Mouse (Mus musculus) hindbrain, embryonic 15.5 days (tissue): ENCODE measurements at regions not wholly inside any gene's neighbourhood (a gene's known extent, or its start where the extent isn't known, plus 50 kb on each side); places are given as distances from the start of the nearest gene placed in this dataset.

Experiments used
- ATAC-seq: fragments of 200-750 bp; cut with Nextera tagmentation; 2 replicates; pipeline ENCODE4 v1.8.0; 2017; ENCODE audit warnings: low read depth, moderate number of reproducible peaks, moderate TSS enrichment; ENCODE audit not compliant: low FRiP score
- H3K27ac ChIP-seq: fragments of 300-500 bp; sonication (generic); replicated peaks from 2 replicates; pipeline ENCODE4 v1.5.1; 2015; ENCODE audit warnings: mild to moderate bottlenecking, inconsistent platforms
- H3K27me3 ChIP-seq: fragments of 300-500 bp; sonication (generic); 2 replicates; pipeline ENCODE4 v1.6.1; 2015; ENCODE audit warnings: control low read depth, inconsistent platforms
- H3K36me3 ChIP-seq: fragments of 300-500 bp; sonication (generic); 2 replicates; pipeline ENCODE4 v1.6.1; 2015; ENCODE audit warnings: control low read depth, inconsistent platforms
- H3K4me1 ChIP-seq: fragments of 300-500 bp; sonication (generic); replicated peaks from 2 replicates; pipeline ENCODE4 v1.6.1; 2015; ENCODE audit warnings: control low read depth, inconsistent platforms
- H3K4me2 ChIP-seq: fragments of 300-500 bp; sonication (generic); 2 replicates; pipeline ENCODE4 v1.6.1; 2015; ENCODE audit warnings: moderate library complexity, mild to moderate bottlenecking, inconsistent platforms
- H3K4me3 ChIP-seq: fragments of 300-500 bp; sonication (generic); 2 replicates; pipeline ENCODE4 v1.5.1; 2015; ENCODE audit warnings: mild to moderate bottlenecking, inconsistent platforms
- H3K9ac ChIP-seq: fragments of 300-500 bp; sonication (generic); 2 replicates; pipeline ENCODE4 v1.6.1; 2015; ENCODE audit warnings: inconsistent platforms
- H3K9me3 ChIP-seq: fragments of 300-500 bp; sonication (generic); 2 replicates; pipeline ENCODE4 v1.6.1; 2016; ENCODE audit warnings: control low read depth, inconsistent platforms
- WGBS: fragments of 180-500 bp; shearing (Covaris S2); methylation state at CpG from one replicate; pipeline ENCODE4 v1.1.7; 2015; 5-methylcytosine and 5-hydroxymethylcytosine counted together

DNA sequence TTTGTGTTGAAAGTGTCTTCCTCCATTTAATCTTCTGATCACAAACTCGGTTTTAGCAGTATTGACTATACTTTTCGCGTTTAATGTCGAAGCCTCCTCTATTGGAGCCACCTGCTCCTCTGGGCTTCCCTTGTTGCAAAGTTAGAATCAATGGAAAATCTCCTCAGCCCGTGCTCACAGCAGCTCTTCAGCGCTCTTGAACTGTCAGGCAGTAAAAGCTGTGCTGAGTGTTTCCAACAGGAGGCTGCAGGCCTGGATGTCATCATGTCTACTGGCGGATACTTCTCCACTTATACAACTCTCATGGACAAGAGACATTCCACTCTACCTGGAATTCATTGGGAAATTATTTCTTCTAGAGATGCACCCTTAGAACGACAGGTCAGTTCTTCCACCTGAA is 380.4 kb upstream of the Crim1 start:
- H3K27me3 ChIP-seq: no peaks in the 10 kb centered on the region
- no peak for ATAC-seq
- H3K4me2 ChIP-seq: no peak overlapping the region
- H3K9ac ChIP-seq: no peak overlapping the region
- H3K36me3 ChIP-seq: no peaks in the 10 kb centered on the region
- no peak overlapping the region for H3K27ac ChIP-seq
- no peaks in the 10 kb centered on the region for H3K4me1 ChIP-seq
- H3K4me3 ChIP-seq: no peak overlapping the region
- 83% methylated on average over 8 of the region's 8 CpGs for WGBS
- H3K9me3 ChIP-seq: no peaks in the 10 kb centered on the region

DNA sequence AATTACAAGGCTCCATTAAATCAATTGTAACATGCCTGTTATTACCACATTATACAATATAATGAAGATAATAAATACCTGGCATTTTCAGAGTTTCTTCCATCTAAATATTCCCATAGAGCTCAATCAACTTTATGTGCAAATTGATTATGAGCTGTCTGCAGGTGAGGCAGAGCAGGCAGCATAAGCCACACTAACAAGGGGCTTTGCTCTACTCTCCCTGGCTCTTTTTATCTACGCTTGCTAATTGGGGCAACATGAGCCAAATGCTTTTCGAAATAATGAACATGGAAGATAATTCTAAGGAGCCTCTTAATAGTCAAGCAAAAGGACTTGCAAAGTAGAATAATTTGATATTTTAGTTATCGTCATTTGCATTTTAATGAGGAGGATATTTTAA is 356.1 kb upstream of the Crim1 start:
- no peak for ATAC-seq
- no peaks in the 10 kb centered on the region for H3K9me3 ChIP-seq
- H3K9ac ChIP-seq: no peak overlapping the region
- no peaks in the 10 kb centered on the region for H3K27me3 ChIP-seq
- WGBS: 76% methylated on average over 3 of the region's 3 CpGs
- no peaks in the 10 kb centered on the region for H3K4me1 ChIP-seq
- no peak overlapping the region for H3K27ac ChIP-seq
- no peaks in the 10 kb centered on the region for H3K36me3 ChIP-seq
- H3K4me3 ChIP-seq: no peak overlapping the region
- H3K4me2 ChIP-seq: no peak overlapping the region

DNA sequence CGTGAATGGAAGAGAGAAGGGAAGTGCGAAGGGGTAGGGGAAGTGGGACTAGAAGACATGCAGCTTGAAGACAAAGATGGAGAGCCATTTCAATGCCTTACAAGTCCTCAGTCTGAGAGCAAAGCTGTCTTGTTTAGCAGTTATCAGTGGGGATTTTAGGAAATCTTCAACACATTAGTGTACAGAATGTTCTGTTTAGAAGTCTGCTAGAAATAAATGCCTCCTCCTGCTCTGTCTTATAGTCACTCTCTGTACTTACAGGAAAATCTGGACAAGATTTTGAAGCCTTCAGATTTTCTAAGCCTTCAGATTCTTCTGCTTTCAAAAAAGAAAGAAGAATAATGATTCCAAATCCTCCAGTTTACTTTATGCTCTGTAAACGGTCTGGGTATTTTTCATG is 325.6 kb upstream of the Crim1 start:
- no peak overlapping the region for H3K9ac ChIP-seq
- WGBS: 89% methylated on average over 3 of the region's 3 CpGs
- H3K4me3 ChIP-seq: no peak overlapping the region
- H3K27me3 ChIP-seq: no peaks in the 10 kb centered on the region
- no peaks in the 10 kb centered on the region for H3K4me1 ChIP-seq
- no peaks in the 10 kb centered on the region for H3K9me3 ChIP-seq
- H3K36me3 ChIP-seq: no peaks in the 10 kb centered on the region
- H3K4me2 ChIP-seq: no peak overlapping the region
- H3K27ac ChIP-seq: no peak overlapping the region
- no peak for ATAC-seq

DNA sequence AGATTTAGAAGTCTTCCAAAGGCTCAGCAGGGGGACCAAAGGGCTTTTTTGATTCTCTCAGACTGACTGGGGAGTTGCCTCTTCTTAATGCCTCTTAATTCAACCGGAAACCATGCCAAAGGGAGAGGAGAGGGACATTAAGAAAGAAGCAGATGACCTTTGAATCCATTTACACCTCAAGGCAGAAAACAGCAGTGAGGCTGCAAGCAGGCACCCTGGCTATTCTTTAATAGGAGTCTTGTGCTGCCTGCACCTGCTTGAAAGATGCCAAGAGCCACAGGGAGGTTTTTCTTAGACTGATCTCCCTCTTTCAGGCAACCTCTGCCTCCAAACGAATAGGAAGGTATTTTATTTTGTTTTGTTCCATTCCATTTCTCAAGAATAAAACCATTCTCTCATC is 323.0 kb upstream of the Crim1 start:
- ATAC-seq: no peak
- H3K4me1 ChIP-seq: no peaks in the 10 kb centered on the region
- no peak overlapping the region for H3K9ac ChIP-seq
- no peaks in the 10 kb centered on the region for H3K9me3 ChIP-seq
- H3K4me3 ChIP-seq: no peak overlapping the region
- H3K36me3 ChIP-seq: no peaks in the 10 kb centered on the region
- H3K27me3 ChIP-seq: no peaks in the 10 kb centered on the region
- WGBS: 16% methylated on average over 2 of the region's 2 CpGs
- no peak overlapping the region for H3K4me2 ChIP-seq
- no peak overlapping the region for H3K27ac ChIP-seq

DNA sequence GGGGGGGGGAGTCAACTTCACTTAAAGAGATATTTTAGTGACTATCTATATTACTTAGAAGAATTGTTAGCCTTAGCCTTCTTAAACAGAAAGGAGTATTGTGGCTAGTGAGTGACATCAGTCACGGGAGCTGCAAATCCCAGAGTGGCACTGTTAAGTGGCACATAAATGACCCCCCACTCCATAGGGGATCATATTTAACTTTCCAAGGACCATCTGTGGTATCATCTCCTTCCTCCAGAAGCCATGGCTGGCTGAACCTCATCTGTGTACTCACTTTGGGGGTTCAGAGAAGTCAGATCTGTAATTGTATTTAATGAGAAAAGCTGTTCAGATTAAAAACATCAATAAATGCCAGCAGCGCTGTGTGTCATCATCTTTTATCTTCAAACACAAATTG is 314.9 kb upstream of the Crim1 start:
- no peaks in the 10 kb centered on the region for H3K36me3 ChIP-seq
- no peak for ATAC-seq

DNA sequence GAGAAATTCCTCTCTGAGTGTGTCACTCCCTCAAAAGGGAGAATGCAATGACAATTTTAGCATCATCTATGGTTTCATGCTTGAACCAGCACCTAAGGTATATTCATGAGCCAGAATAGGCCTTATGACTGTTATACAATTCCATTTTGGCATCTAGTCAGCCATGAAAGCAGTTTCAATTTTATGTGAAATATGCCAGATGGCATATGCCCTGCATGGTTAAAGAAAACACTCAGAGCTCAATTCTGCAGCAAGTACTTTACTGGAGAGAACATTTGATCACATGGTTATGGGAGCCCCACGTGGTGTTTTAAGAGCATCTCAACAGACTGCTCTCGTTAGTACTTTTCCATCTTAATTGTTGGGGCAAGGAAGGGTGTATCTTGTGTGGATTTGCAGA is 310.9 kb upstream of the Crim1 start:
- ATAC-seq: no peak
- H3K9me3 ChIP-seq: no peaks in the 10 kb centered on the region
- no peaks in the 10 kb centered on the region for H3K36me3 ChIP-seq
- no peaks in the 10 kb centered on the region for H3K27me3 ChIP-seq
- no peaks in the 10 kb centered on the region for H3K4me1 ChIP-seq
- 52% methylated on average over 2 of the region's 2 CpGs for WGBS
- H3K9ac ChIP-seq: no peak overlapping the region
- no peak overlapping the region for H3K4me2 ChIP-seq
- no peak overlapping the region for H3K27ac ChIP-seq
- no peak overlapping the region for H3K4me3 ChIP-seq

More for the DNA sequence above, 314.9 kb upstream of the Crim1 start:
- no peak overlapping the region for H3K27ac ChIP-seq
- H3K9me3 ChIP-seq: no peaks in the 10 kb centered on the region
- no peaks in the 10 kb centered on the region for H3K4me1 ChIP-seq
- H3K4me3 ChIP-seq: no peak overlapping the region
- no peak overlapping the region for H3K9ac ChIP-seq
- H3K27me3 ChIP-seq: no peaks in the 10 kb centered on the region
- 51% methylated on average over 2 of the region's 2 CpGs for WGBS
- H3K4me2 ChIP-seq: no peak overlapping the region

DNA sequence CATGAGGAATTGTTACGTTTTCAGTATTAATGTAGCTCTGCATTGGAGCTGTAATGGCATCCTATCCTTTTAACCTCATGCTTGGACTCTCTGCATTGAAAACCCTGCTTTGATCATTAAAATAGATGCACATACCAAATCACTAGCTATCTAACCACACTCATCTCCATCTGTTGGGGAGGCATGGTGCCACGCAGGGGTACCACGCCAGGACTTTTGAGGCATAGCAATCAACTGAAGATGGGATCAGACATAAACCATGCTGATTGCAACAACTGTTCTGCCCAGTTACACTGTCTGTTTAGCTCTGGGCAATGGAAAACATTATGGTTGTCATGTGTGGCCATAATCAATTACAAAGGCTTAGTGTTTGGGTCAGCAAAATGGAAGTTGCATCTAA is 295.6 kb upstream of the Crim1 start:
- Histone ChIP-seq H3K36me3 (no peaks in the 10 kb centered on the region), H3K4me3 (no peak overlapping the region), H3K4me1 (no peaks in the 10 kb centered on the region), H3K27ac (no peak overlapping the region), H3K9ac (no peak overlapping the region), H3K9me3 (no peaks in the 10 kb centered on the region), H3K27me3 (no peaks in the 10 kb centered on the region), H3K4me2 (no peak overlapping the region)
- 82% methylated on average over 3 of the region's 3 CpGs for WGBS
- no peak for ATAC-seq

DNA sequence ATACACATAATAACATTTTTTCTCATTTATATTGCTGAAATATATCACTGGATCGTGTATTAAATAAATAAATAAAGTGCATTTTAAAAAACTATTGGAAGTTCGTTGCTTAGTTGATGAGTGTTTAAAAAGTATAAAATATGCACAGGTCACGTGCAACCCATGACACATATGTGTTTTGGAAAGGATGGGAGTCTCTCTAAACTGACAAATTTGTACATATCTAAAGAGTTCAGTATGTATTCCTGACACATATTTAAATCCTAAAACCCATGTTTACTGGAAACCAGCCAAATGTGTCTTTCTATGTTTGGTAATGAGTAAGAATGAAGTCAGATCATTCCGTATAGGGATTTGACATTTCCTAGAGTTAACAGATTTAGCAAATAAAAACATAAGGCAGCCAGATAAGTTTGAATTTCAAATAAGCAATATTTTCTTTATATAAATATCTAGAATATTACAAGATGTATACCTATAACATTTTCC is 286.0 kb upstream of the Crim1 start:
- Histone ChIP-seq H3K27me3 (no peaks in the 10 kb centered on the region), H3K9ac (no peak overlapping the region), H3K27ac (no peak overlapping the region), H3K9me3 (no peaks in the 10 kb centered on the region), H3K4me2 (no peak overlapping the region), H3K4me3 (no peak overlapping the region), H3K36me3 (no peaks in the 10 kb centered on the region), H3K4me1 (no peaks in the 10 kb centered on the region)
- 88% methylated on average over 4 of the region's 4 CpGs for WGBS
- ATAC-seq: no peak

DNA sequence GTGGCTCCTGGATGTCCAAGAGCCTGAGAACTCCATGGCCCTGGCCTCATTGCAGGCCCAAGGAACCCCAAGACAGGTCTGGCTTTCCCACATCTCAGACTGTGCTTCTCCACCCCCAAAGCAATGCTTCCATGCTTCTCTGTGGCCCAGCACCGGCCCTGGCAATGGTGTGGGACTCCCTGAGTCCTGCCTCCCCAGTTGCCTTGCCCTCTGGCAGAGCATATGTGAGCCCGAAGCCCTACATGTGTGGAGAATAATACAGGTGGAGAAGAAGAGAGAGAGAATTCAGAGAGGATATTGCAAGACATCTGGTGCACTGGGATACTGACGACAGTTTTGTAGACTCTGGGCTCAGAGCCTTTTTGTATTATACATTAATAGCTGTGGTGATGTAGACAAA is 269.8 kb upstream of the Crim1 start:
- 0 out of 2 replicates have a peak, but pooled peaks have one; percentile 38 for ATAC-seq

DNA sequence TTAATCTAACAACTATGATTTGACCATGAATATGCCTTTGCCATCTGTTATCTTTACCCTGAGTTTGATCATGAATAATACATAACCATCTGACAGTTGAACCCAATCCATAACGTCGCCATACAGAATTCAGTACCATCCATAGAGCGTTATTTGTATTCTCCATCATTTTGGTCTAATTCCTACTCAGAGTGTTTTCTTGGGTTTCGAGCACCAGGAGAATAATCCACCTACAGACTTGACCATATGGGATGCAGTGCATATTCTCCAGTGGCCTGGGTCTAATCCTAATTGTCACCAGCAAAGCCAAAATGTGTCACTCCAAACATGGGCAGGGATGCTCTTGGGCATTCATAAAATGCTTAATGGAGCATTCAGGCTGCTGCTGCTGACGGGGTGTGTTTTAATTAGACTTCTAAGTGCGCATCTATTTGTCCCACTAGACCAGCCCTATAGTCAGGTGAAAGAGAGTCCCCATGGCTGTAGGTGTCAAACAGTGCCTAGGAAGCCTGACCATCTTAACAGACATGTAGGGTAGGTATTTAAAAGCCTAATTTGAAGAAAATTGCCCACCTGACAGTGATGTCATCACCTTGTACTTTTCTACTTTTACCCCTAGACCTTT is 269.0 kb upstream of the Crim1 start:
- Histone ChIP-seq H3K27me3 (no peaks in the 10 kb centered on the region), H3K9me3 (no peaks in the 10 kb centered on the region), H3K4me1 (no peaks in the 10 kb centered on the region), H3K9ac (no peak overlapping the region), H3K4me2 (no peak overlapping the region), H3K27ac (no peak overlapping the region), H3K4me3 (no peak overlapping the region), H3K36me3 (no peaks in the 10 kb centered on the region)
- ATAC-seq: peak; percentile 45; the same call in 1 of the 2 replicates
- WGBS: 39% methylated on average over 6 of the region's 6 CpGs

More for the DNA sequence above, 269.8 kb upstream of the Crim1 start:
- 0 out of 2 replicates have a peak overlapping the region, but pooled peaks have one; percentile 15 for H3K27ac ChIP-seq
- no peak overlapping the region for H3K9ac ChIP-seq
- no peak overlapping the region for H3K4me2 ChIP-seq
- 50% methylated on average over 3 of the region's 3 CpGs for WGBS
- H3K4me1 ChIP-seq: no peaks in the 10 kb centered on the region
- no peak overlapping the region for H3K4me3 ChIP-seq
- no peaks in the 10 kb centered on the region for H3K27me3 ChIP-seq
- H3K9me3 ChIP-seq: no peaks in the 10 kb centered on the region
- H3K36me3 ChIP-seq: no peaks in the 10 kb centered on the region

DNA sequence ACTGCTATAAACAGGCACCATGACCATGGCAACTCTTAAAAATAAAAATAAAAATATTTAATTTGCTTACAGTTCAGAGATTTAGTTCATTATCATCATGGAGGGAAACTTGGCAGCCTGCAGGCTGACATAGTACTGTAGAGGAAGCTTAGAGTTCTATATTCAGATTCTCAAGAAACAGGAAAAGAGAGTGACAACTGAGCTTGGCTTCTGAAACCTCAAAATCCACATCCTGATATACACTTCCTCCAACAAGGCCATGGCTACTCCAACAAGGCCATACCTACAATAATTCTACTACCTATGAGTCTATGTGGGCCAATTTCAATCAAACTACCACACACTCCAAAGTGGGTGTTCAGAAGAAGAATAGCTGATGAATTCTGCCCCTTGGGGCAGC is 266.9 kb upstream of the Crim1 start:
- Histone ChIP-seq H3K9me3 (no peaks in the 10 kb centered on the region), H3K4me2 (no peak overlapping the region), H3K9ac (no peak overlapping the region), H3K4me3 (no peak overlapping the region), H3K27me3 (no peaks in the 10 kb centered on the region), H3K27ac (no peak overlapping the region), H3K4me1 (no peaks in the 10 kb centered on the region), H3K36me3 (no peaks in the 10 kb centered on the region)
- no peak for ATAC-seq

DNA sequence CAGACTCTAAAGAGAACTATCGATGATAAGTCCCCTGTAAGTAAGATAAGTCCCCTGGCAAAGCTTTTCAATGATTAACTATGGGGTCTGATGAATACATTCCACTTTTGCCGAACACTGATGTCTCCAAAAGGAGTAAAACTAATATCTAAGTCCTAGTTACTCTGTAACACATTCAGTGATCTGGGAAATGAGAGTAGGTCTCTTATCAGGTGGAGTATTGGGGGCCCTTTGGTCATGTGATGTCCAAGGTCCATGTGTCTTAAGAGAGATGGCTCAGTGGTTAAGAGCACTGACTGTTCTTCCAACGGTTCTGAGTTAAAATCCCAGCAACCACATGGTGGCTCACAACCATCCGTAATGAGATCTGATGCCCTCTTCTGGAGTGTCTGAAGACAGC is 242.0 kb upstream of the Crim1 start:
- Histone ChIP-seq H3K36me3 (no peaks in the 10 kb centered on the region), H3K4me2 (no peak overlapping the region), H3K4me1 (no peaks in the 10 kb centered on the region), H3K27ac (no peak overlapping the region), H3K4me3 (no peak overlapping the region), H3K9me3 (no peaks in the 10 kb centered on the region), H3K9ac (no peak overlapping the region), H3K27me3 (no peaks in the 10 kb centered on the region)
- ATAC-seq: no peak
- 89% methylated on average over 4 of the region's 4 CpGs for WGBS

DNA sequence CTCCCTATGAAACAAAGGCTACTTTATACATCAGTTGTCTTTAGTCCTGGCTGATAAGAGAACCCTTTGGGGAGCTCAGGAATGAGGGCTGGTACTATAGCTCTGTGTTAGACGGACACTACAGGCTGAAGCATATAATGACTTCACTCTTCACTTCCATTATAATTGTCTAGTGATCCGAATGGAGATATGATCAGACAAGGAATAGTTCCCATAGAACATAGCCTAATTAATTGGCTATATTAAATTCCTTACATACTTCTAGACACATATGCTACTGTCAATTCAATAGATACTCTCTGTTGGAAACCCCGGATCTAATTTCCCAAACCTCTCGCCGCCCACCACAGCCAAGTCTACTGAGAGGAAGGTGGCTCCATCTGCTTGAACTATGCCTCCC is 238.8 kb upstream of the Crim1 start:
- Histone ChIP-seq H3K4me3 (no peak overlapping the region), H3K9ac (no peak overlapping the region), H3K4me2 (no peak overlapping the region), H3K4me1 (no peaks in the 10 kb centered on the region), H3K9me3 (no peaks in the 10 kb centered on the region), H3K27ac (no peak overlapping the region), H3K36me3 (no peaks in the 10 kb centered on the region), H3K27me3 (no peaks in the 10 kb centered on the region)
- 73% methylated on average over 5 of the region's 5 CpGs for WGBS
- no peak for ATAC-seq
